Mouse (Mus musculus) urinary bladder, postnatal 25 days (tissue): ENCODE data around the gene Cpvl.

Experiments used
- DNase-seq: peaks from one replicate; pipeline ENCODE4 v3.0.0; 2022; ENCODE audit warnings: low spot score

The Cpvl gene

GRCm38 (mm10) chr6:53937143-53938134 is 41.0 kb downstream of the Cpvl start:
- DNase-seq, result no peak

- DNase-seq, result no peak
These were observed 46.9 kb downstream of the Cpvl start for GRCm38 (mm10) chr6:53931605-53932004.

GRCm38 (mm10) chr6:53929858-53930257 is 48.6 kb downstream of the Cpvl start:
- no peak for DNase-seq

GRCm38 (mm10) chr6:53926197-53926596 is 52.3 kb downstream of the Cpvl start:
- DNase-seq, result no peak

GRCm38 (mm10) chr6:53925192-53925591 is 53.3 kb downstream of the Cpvl start:
- no peak for DNase-seq

- no peak for DNase-seq
These were observed 58.4 kb downstream of the Cpvl start for GRCm38 (mm10) chr6:53920041-53920440.

- DNase-seq, result no peak
These were observed 61.4 kb downstream of the Cpvl start for GRCm38 (mm10) chr6:53917026-53917558.

GRCm38 (mm10) chr6:53915347-53915746 is 63.1 kb downstream of the Cpvl start:
- DNase-seq, result no peak

- no peak for DNase-seq
These were observed 65.3 kb downstream of the Cpvl start for GRCm38 (mm10) chr6:53913151-53913550.

GRCm38 (mm10) chr6:53912112-53912782 is 66.2 kb downstream of the Cpvl start:
- no peak for DNase-seq

GRCm38 (mm10) chr6:53909986-53910385 is 68.5 kb downstream of the Cpvl start:
- DNase-seq, result no peak

GRCm38 (mm10) chr6:53909446-53909845 is 69.0 kb downstream of the Cpvl start:
- no peak for DNase-seq

GRCm38 (mm10) chr6:53906871-53907270 is 71.6 kb downstream of the Cpvl start:
- DNase-seq, result no peak

- no peak for DNase-seq
These were observed 72.4 kb downstream of the Cpvl start for GRCm38 (mm10) chr6:53906051-53906462.

GRCm38 (mm10) chr6:53905576-53905975 is 72.9 kb downstream of the Cpvl start:
- DNase-seq, result no peak

GRCm38 (mm10) chr6:53904703-53905395 is 73.6 kb downstream of the Cpvl start:
- no peak for DNase-seq

- DNase-seq, result no peak
These were observed 74.3 kb downstream of the Cpvl start for GRCm38 (mm10) chr6:53904186-53904585.

- DNase-seq, result no peak
These were observed 76.7 kb downstream of the Cpvl start for GRCm38 (mm10) chr6:53901741-53902140.

- no peak for DNase-seq
These were observed 80.5 kb downstream of the Cpvl start for GRCm38 (mm10) chr6:53897872-53898464.

GRCm38 (mm10) chr6:53897126-53897525 is 81.3 kb downstream of the Cpvl start:
- no peak for DNase-seq

GRCm38 (mm10) chr6:53893731-53894130 is 84.7 kb downstream of the Cpvl start:
- no peak for DNase-seq

GRCm38 (mm10) chr6:53891109-53891508 is 87.4 kb downstream of the Cpvl start:
- DNase-seq, result no peak
